19 mouse cellular contexts compared by ENCODE assay signal in the genomic region with DNA sequence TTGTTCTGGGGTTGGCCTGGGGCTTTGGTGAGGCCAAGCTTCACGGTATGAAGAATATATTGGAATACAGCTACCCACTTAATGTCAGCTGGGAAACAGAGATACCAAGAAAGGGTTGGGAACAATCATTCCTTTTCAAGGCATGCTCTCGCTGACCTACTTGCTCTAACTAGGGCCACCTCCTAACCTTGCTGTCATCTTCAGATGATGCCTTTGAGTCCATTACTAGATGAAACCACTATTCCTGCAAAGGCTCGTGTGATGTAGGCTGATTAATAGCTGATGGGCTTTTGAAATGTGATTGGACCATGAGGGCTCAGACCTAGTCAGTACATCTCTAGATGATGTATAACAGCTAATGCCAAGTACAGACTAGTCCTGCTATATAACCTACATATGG.
"Had no signal": no experiment of that assay in that cellular context is flagged by ENCODE, and none has a peak within 500 bp of the region (broad histone marks: within the 10 kb centered on the region; RNA-seq: fewer than 3 reads in every experiment).

No protein-coding gene starts in this region.

- H3K4me2 ChIP-seq: limb, embryonic 12.5 days; limb, embryonic 15.5 days; liver, embryonic 11.5 days; lung, embryonic 15.5 days; neural tube, embryonic 13.5 days; stomach, embryonic 15.5 days had no signal

- H3K9me3 ChIP-seq: limb, embryonic 12.5 days; limb, embryonic 15.5 days; lung, embryonic 15.5 days; midbrain, embryonic 10.5 days; neural tube, embryonic 13.5 days; stomach, embryonic 15.5 days had no signal

- H3K27me3 ChIP-seq: limb, embryonic 12.5 days; limb, embryonic 15.5 days; lung, embryonic 15.5 days; neural tube, embryonic 13.5 days; stomach, embryonic 15.5 days had no signal

- H3K9ac ChIP-seq: limb, embryonic 12.5 days; limb, embryonic 15.5 days; liver, embryonic 14.5 days; liver, postnatal 0 days; lung, embryonic 15.5 days; neural tube, embryonic 13.5 days; stomach, embryonic 15.5 days had no signal

- H3K27ac ChIP-seq: limb, embryonic 12.5 days; limb, embryonic 15.5 days; liver, embryonic 14.5 days; lung, embryonic 15.5 days; neural tube, embryonic 13.5 days; stomach, embryonic 15.5 days had no signal

- H3K4me3 ChIP-seq: limb, embryonic 12.5 days; limb, embryonic 15.5 days; lung, embryonic 15.5 days; midbrain, embryonic 10.5 days; neural tube, embryonic 13.5 days; stomach, embryonic 15.5 days had no signal

- H3K36me3 ChIP-seq: limb, embryonic 12.5 days; limb, embryonic 15.5 days; lung, embryonic 15.5 days; midbrain, embryonic 10.5 days; neural tube, embryonic 13.5 days; stomach, embryonic 15.5 days had no signal

- DNase-seq: kidney, postnatal 14 days; kidney, postnatal 4 days; left cerebral cortex, postnatal 4 days; liver, postnatal 0 days; lung, postnatal 10 days; lung, postnatal 36 days; midbrain, embryonic 14.5 days; retina, postnatal 1 day; right cerebral cortex, postnatal 25 days; spleen, adult 18-20 months; thymus, postnatal 25 days had no signal

- H3K4me1 ChIP-seq: stomach, embryonic 15.5 days had no signal

- ATAC-seq: liver, postnatal 0 days had no signal
